Mouse (Mus musculus) CH12.LX (cell line): ENCODE results near the gene Slc25a44.

ENCODE experiments used
- BHLHE40 ChIP-seq: IDR thresholded peaks from 2 replicates; pipeline ENCODE4 v1.6.1; 2011; ENCODE audit warnings: mild to moderate bottlenecking, low read depth, low read length, improper control_type of control experiment
- CHD2 ChIP-seq: IDR thresholded peaks from 2 replicates; pipeline ENCODE4 v1.6.1; 2011; ENCODE audit warnings: low read length, improper control_type of control experiment
- CTCF ChIP-seq, 2 experiments: IDR thresholded peaks in 1 of 2; conservative IDR thresholded peaks in 1 of 2; 2 replicates each; pipeline ENCODE4 v1.5.1; 2011 to 2012; ENCODE audit warnings: low read depth in 2 of 2, low read length in 2 of 2, improper control_type of control experiment in 1 of 2, inconsistent platforms in 1 of 2, mild to moderate bottlenecking in 1 of 2, moderate library complexity in 1 of 2
- HCFC1 ChIP-seq: IDR thresholded peaks from 2 replicates; pipeline ENCODE4 v1.6.1; 2012; ENCODE audit warnings: low read depth, mild to moderate bottlenecking, inconsistent platforms, low read length, improper control_type of control experiment
- KAT2A ChIP-seq: IDR thresholded peaks from 2 replicates; pipeline ENCODE4 v1.6.1; 2012; ENCODE audit warnings: low read length, improper control_type of control experiment, inconsistent platforms; ENCODE audit not compliant: insufficient replicate concordance
- MEF2A ChIP-seq: IDR thresholded peaks from 2 replicates; pipeline ENCODE4 v1.6.1; 2014; ENCODE audit warnings: low read depth, mild to moderate bottlenecking, inconsistent platforms, low read length, improper control_type of control experiment, borderline replicate concordance
- NRF1 ChIP-seq: IDR thresholded peaks from 2 replicates; pipeline ENCODE4 v1.6.1; 2014; ENCODE audit warnings: low read depth, mild to moderate bottlenecking, inconsistent platforms, low read length, improper control_type of control experiment, moderate library complexity
- POLR2A ChIP-seq: IDR thresholded peaks from 2 replicates; pipeline ENCODE4 v1.6.1; 2011; ENCODE audit warnings: low read depth, mild to moderate bottlenecking, improper control_type of control experiment, low read length
- RAD21 ChIP-seq: IDR thresholded peaks from 2 replicates; pipeline ENCODE4 v1.6.1; 2011; ENCODE audit warnings: low read depth, mild to moderate bottlenecking, low read length, improper control_type of control experiment, moderate library complexity
- SIN3A ChIP-seq: IDR thresholded peaks from 2 replicates; pipeline ENCODE4 v1.6.1; 2012; ENCODE audit warnings: low read length, improper control_type of control experiment, inconsistent platforms
- ZNF384 ChIP-seq: IDR thresholded peaks from 2 replicates; pipeline ENCODE4 v1.6.1; 2012; ENCODE audit warnings: low read depth, low read length, improper control_type of control experiment, inconsistent platforms

GRCm38 (mm10) chr3:88470943-88471479, 46.1 kb upstream of the Slc25a44 start:
- TF ChIP-seq MEF2A: no peak
- TF ChIP-seq HCFC1: no peak
- TF ChIP-seq SIN3A: no peak
- TF ChIP-seq KAT2A: no peak
- no peak for TF ChIP-seq RAD21
- no peak for TF ChIP-seq CTCF (conservative IDR thresholded peaks at IDR 0.05 in 1 of 2, IDR thresholded peaks at IDR 0.05 in 1 of 2; ENCODE audit: low read depth in 2 of 2, low read length in 2 of 2)
- no peak for TF ChIP-seq POLR2A
- no peak for TF ChIP-seq BHLHE40
- TF ChIP-seq NRF1: no peak
- no peak for TF ChIP-seq ZNF384
- TF ChIP-seq CHD2: no peak
